Mouse (Mus musculus) embryonic fibroblast, embryonic 13.5 days (primary cell): ENCODE results near the gene Csf1.

Experiments used
- CTCF ChIP-seq: IDR thresholded peaks from 2 replicates; pipeline ENCODE4 v1.5.1; 2011; ENCODE audit warnings: mild to moderate bottlenecking, control low read depth, low read length, moderate library complexity, borderline replicate concordance; ENCODE audit not compliant: insufficient read depth
- POLR2A ChIP-seq: IDR thresholded peaks from 2 replicates; pipeline ENCODE4 v1.6.1; 2011; ENCODE audit warnings: low read depth, mild to moderate bottlenecking, control low read depth, low read length, moderate library complexity

DNA sequence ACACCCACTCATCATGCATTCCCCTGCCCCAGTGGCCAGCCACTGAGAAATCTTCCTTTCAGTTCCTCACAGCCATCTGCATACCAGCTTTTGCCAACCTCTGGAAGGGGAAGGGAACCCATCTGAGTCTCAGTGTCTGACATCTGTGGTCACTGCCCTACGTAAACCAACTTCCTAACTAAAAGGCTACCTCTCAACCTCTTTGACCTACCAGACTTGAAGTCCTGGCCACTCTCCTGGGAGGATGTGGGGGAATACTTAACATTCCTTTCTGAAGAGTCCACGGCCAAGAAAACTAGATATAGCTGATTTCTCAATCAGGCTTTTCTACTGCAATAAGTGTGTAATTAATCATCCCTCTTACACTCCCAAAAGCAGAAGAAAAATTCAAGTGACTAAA is 54.1 kb downstream of the Csf1 start:
- TF ChIP-seq CTCF, result no peak
- no peak for TF ChIP-seq POLR2A
